Mouse (Mus musculus) bone marrow, adult 2 months (tissue): ENCODE results near the gene Rps6ka5.

Source experiments
- CTCF ChIP-seq: fragments of 200-500 bp; IDR thresholded peaks from 2 replicates; pipeline ENCODE4 v1.5.1; 2011; ENCODE audit warnings: low read length, control low read depth; ENCODE audit not compliant: control insufficient read depth, insufficient read depth
- POLR2A ChIP-seq: fragments of 200-500 bp; IDR thresholded peaks from 2 replicates; pipeline ENCODE4 v1.6.1; 2011; ENCODE audit warnings: low read depth, mild to moderate bottlenecking, control low read depth, low read length, borderline replicate concordance; ENCODE audit not compliant: control insufficient read depth

DNA sequence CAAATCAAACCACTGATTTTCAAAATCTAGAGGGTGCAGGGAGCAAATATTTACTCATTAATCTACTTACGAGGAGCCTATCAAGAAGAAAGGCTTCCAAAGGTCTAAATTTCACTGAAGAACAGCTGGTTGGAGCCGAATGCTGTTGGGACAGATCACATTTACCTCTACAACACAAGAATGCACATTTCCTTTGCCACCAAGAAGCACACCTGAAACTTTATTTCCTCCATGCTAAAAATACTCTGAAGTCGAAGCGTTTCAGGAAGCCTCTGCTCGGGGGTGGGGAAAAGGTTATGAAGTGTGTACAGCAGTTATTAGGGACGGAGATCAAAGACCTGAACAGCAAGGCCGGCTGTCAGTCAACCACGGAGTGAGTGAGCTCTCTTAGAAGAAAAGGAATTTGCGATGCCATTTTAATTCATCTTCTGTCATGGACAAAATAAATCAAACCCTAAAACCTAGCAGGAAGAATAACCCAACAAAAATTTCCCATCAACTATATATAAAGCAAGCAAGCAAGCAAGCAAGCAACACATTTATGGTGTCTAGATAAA is 187.5 kb downstream of the Rps6ka5 start:
- TF ChIP-seq CTCF: no peak
- TF ChIP-seq POLR2A: no peak
